ENCODE assay signal across 9 mouse cellular contexts in the genomic region with DNA sequence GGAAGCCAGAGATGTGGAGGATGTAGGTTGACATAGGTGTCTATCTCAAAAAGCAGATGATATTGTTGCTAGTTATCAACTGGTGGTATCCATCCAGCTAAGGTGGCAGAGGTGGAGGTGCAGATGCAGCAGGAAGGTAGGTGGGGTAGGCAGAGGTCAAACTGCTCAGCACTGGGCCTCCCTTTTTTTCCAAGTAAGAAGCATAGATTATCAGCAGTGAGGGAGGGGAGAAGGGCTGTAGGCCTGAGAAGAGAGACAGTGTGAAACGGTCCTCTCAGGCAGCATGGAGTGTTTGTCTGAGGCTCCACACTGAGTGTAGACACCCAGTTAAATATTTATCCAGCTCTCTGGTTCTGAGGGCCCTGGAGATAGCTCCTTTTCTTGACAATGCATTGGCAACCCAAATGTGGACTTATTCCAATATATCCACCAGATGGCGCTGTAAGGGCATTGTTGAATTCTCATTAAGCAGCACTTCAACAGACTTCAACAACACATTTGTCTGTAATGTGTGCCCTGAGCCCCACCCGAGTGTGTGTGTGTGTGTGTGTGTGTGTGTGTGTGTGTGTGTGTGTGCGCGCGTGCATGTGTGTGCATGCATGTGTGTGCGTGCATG. TPM values are rescaled to one million over a fixed set of nuclear protein-coding genes. Genes with fewer than 3 reads are reported as not detected.
A peak's percentile ranks its signal among the peaks of the same experiment; 100 is the strongest.
DNase-seq lines count a peak whose midpoint lies in the region; ATAC-seq and TF ChIP-seq lines count a peak whose summit lies in the region.
"Had no signal": no experiment of that assay in that cellular context is flagged by ENCODE, and none has a peak within 500 bp of the region (broad histone marks: within the 10 kb centered on the region; RNA-seq: fewer than 3 reads in every experiment).

No protein-coding gene starts in this region.

- H3K27ac ChIP-seq in left cerebral cortex, adult 2 months, result no peak overlapping the region
- peak overlapping the region; percentile 52; the same call in 1 of the 2 replicates for H3K27ac ChIP-seq in forebrain, embryonic 13.5 days
- no peak overlapping the region for H3K27ac ChIP-seq in lung, embryonic 16.5 days (ENCODE audit: low read length)

- DNase-seq in left cerebral cortex, adult 2 months (ENCODE audit: extremely low spot score in 1 of 2, low spot score in 2 of 2), result no peak
- no peak for DNase-seq in left cerebral cortex, adult 11 months (ENCODE audit: low spot score)
- peak; percentile 95 for DNase-seq in adipocyte (ENCODE audit: low spot score)
- DNase-seq in kidney, adult 8-10 months, result peak; percentile 49 to 57
- peak; percentile 95 for DNase-seq in retina, embryonic 14.5 days (ENCODE audit: low spot score)
- no peak for DNase-seq in gastrocnemius, postnatal 25 days

- H3K27me3 ChIP-seq in forebrain, embryonic 13.5 days, result no peaks in the 10 kb centered on the region
- H3K27me3 ChIP-seq in lung, embryonic 16.5 days (ENCODE audit: control insufficient read depth, insufficient read depth, low read depth, low read length), result peaks cover 20% of the 10 kb centered on the region

- intact Hi-C loops in left cerebral cortex, adult 2 months (cut with DNase I), result loop anchor here (1.0 kb wide), 1 partner anchor 508 kb away; no protein-coding TSS in a partner anchor

- H3K9ac ChIP-seq in forebrain, embryonic 13.5 days, result no peak overlapping the region
- no peak overlapping the region for H3K9ac ChIP-seq in lung, embryonic 16.5 days (ENCODE audit: low read length)

- peak; percentile 80 for ATAC-seq in forebrain, embryonic 13.5 days
- ATAC-seq in lung, embryonic 16.5 days (ENCODE audit: low read depth), result peak; percentile 86

- peaks cover 88% of the 10 kb centered on the region for H3K36me3 ChIP-seq in forebrain, embryonic 13.5 days (ENCODE audit: poor library complexity, severe bottlenecking)
- H3K36me3 ChIP-seq in lung, embryonic 16.5 days (ENCODE audit: control insufficient read depth, insufficient read depth, low read length), result no peaks in the 10 kb centered on the region

- no peak overlapping the region for H3K4me3 ChIP-seq in left cerebral cortex, adult 2 months
- H3K4me3 ChIP-seq in forebrain, embryonic 13.5 days, result no peak overlapping the region
- no peak overlapping the region for H3K4me3 ChIP-seq in lung, embryonic 16.5 days (ENCODE audit: low read length)
- H3K4me3 ChIP-seq: myocyte had no signal

- H3K4me2 ChIP-seq in forebrain, embryonic 13.5 days, result no peak overlapping the region
- no peak overlapping the region for H3K4me2 ChIP-seq in lung, embryonic 16.5 days (ENCODE audit: low read depth, low read length)

- 51% methylated on average over 7 of the region's 7 CpGs for WGBS in forebrain, embryonic 13.5 days
- 33% methylated on average over 7 of the region's 7 CpGs for WGBS in lung, embryonic 16.5 days

- H3K9me3 ChIP-seq in forebrain, embryonic 13.5 days (replicated peaks), result no peaks in the 10 kb centered on the region
- peaks cover 3% of the 10 kb centered on the region; the same call in 1 of the 2 replicates for H3K9me3 ChIP-seq in lung, embryonic 16.5 days (ENCODE audit: control insufficient read depth, low read length)

- H3K4me1 ChIP-seq in forebrain, embryonic 13.5 days, result no peaks in the 10 kb centered on the region
- no peaks in the 10 kb centered on the region for H3K4me1 ChIP-seq in lung, embryonic 16.5 days (replicated peaks; ENCODE audit: control insufficient read depth, insufficient read depth, low read length)

- TF ChIP-seq CTCF in left cerebral cortex, adult 2 months (IDR thresholded peaks at IDR 0.05), result peak; percentile 66

RNA-seq across cellular contexts. Expression of a gene that starts 23.0 kb away (rescaled TPM):
- 1 to 10 TPM; 6.3 to 7.4 TPM for total RNA-seq in left cerebral cortex, adult 2 months (2021)
- polyA plus RNA-seq in forebrain, embryonic 13.5 days (2015; fragmentation: Nextera tagmentation; extraction: Ambion mirVana), result 3.0 and 3.1 TPM in 2 replicates
- polyA plus RNA-seq in lung, embryonic 16.5 days (2015; fragmentation: Nextera tagmentation; extraction: Ambion mirVana), result 2.2 and 2.6 TPM in 2 replicates
- total RNA-seq in gastrocnemius, postnatal 25 days (2021), result not detected

Comparison
In these comparisons a context has a peak if more than half of its experiments do, and no peak if none do; other contexts are left out.
1. DNase-seq: peak in adipocyte (single experiment), kidney, adult 8-10 months (2 of 2) and retina, embryonic 14.5 days (single experiment); none in left cerebral cortex, adult 2 months (0 of 2), left cerebral cortex, adult 11 months (single experiment) and gastrocnemius, postnatal 25 days (single experiment).
2. RNA of a gene that starts 23.0 kb away (total RNA-seq): 6.3 to 7.4 TPM in left cerebral cortex, adult 2 months; not detected in gastrocnemius, postnatal 25 days; every median in the first group is over 4 times any median in the second.